Mouse (Mus musculus): ENCODE data around the gene Smyd4.

- TF ChIP-seq CTCF (conservative IDR thresholded peaks at IDR 0.05; ENCODE audit: low read length) = no peak
- no peak for TF ChIP-seq NANOG (IDR thresholded peaks at IDR 0.05; ENCODE audit: borderline replicate concordance, low read length)
Observed at GRCm38 (mm10) chr11:75438194-75438593, 90.0 kb downstream of the Smyd4 start.
